10 mouse cellular contexts compared by ENCODE assay signal in the genomic region with DNA sequence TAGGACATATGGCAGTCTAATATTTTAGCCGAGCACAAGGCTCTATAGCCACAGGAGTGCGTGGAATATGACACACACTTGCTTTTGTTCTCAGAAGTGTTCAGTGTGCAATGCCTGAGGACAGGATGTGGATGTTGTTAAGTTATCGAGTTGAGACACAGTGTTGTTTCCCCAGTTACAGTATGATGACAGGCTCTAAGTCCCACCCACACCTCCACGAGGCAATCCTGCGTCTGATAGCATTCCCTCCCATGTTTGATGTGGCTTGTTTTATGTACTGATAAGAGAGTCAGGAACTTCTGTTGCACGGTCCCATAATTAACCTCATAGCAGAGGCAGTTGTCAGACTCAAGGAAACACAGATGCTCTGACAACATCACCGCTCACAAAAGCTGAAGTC.
DNase-seq lines count a peak whose midpoint lies in the region; ATAC-seq lines count a peak whose summit lies in the region.
"Had no signal": no experiment of that assay in that cellular context is flagged by ENCODE, and none has a peak within 500 bp of the region (broad histone marks: within the 10 kb centered on the region; RNA-seq: fewer than 3 reads in every experiment).

No protein-coding gene starts in this region.

- intact Hi-C loops in left cerebral cortex, postnatal 4 days (cut with DNase I) = no loop called here

- DNase-seq in 416B (ENCODE audit: low read depth) = peak; percentile 13
- DNase-seq in CD4-positive helper T cell, adult 2 months (ENCODE audit: low read depth, low spot score) = peak; percentile 87
- DNase-seq in induced T-regulatory cell, adult 2 months (ENCODE audit: low read depth) = peak; percentile 73
- no peak for DNase-seq in urinary bladder, postnatal 14 days (ENCODE audit: low spot score)
- DNase-seq in left cerebral cortex, postnatal 4 days = no peak
- no peak for DNase-seq in layer of hippocampus, adult 18-20 months (ENCODE audit: low spot score in 2 of 2)
- DNase-seq: adrenal gland, postnatal 36 days; heart, postnatal 4 days had no signal

- ATAC-seq in megakaryocyte, adult 5-6 weeks (ENCODE audit: poor library complexity, severe bottlenecking) = peak; percentile 79
- no peak for ATAC-seq in cerebellum, adult (ENCODE audit: insufficient number of reproducible peaks, low FRiP score, low TSS enrichment)

Comparison
In these comparisons a context has a peak if more than half of its experiments do, and no peak if none do; other contexts are left out.
1. DNase-seq: peak in 416B (single experiment), CD4-positive helper T cell, adult 2 months (single experiment) and induced T-regulatory cell, adult 2 months (single experiment); none in urinary bladder, postnatal 14 days (single experiment), left cerebral cortex, postnatal 4 days (single experiment) and layer of hippocampus, adult 18-20 months (0 of 2).